Mouse (Mus musculus): ENCODE data around the gene Gm11595. TPM values are rescaled to one million over a fixed set of nuclear protein-coding genes. Genes with fewer than 3 reads are reported as not detected.

Gene Gm11595
- polyA plus RNA-seq, 1 experiment from 2014 or later = not detected

GRCm38 (mm10) chr11:99780604-99781003 is 7.9 kb upstream of the Gm11595 start, which contains the start of gene Krtap4-8:
Krtap4-8 (minus strand) TSS chr11:99780704.
- no peaks in the 10 kb centered on the region for H3K9me3 ChIP-seq (ENCODE audit: control insufficient read depth, low read length)
- DNase-seq (ENCODE audit: low spot score) = no peak
- H3K4me3 ChIP-seq (ENCODE audit: low read depth, low read length) = no peak within 1 kb of the TSS
- H3K4me1 ChIP-seq (replicated peaks; ENCODE audit: control insufficient read depth, insufficient read depth) = no peaks in the 10 kb centered on the region
- no peak within 1 kb of the TSS for H3K27ac ChIP-seq (replicated peaks)
- 95% methylated on average over 2 of the region's 2 CpGs for WGBS
- no peak for ATAC-seq (ENCODE audit: low FRiP score, low TSS enrichment)
- H3K9ac ChIP-seq (ENCODE audit: low read length) = no peak within 1 kb of the TSS
- H3K4me2 ChIP-seq (replicated peaks; ENCODE audit: low read depth) = no peak within 1 kb of the TSS
- H3K36me3 ChIP-seq (ENCODE audit: control insufficient read depth, insufficient read depth, low read length) = no peaks in the 10 kb centered on the region
- no peak for TF ChIP-seq EP300 (optimal IDR thresholded peaks at IDR 0.05)
- no peaks in the 10 kb centered on the region for H3K27me3 ChIP-seq (ENCODE audit: control insufficient read depth, insufficient read depth, low read length)

DNA sequence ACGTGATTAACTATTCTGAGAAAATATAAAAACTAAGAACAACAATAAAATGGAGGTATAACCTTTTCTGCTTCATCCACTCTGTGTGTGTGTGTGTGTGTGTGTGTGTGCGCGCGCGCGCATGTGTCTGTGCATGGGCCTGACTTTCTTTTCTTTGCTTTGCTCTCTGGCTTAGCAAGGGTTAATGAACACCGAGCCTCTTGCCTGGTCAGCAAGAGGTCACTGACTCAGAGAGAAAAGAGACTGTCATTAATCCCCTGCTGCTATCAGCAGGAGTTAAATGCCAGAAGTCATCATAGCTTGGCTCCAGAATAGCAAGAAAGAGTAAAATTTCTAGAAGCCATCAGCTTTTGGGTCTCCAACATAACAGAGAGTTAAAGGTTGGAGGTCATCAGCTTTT is 5.7 kb upstream of the Gm11595 start:
- no peaks in the 10 kb centered on the region for H3K27me3 ChIP-seq (ENCODE audit: control insufficient read depth, insufficient read depth, low read length)
- no peaks in the 10 kb centered on the region for H3K36me3 ChIP-seq (ENCODE audit: control insufficient read depth, insufficient read depth, low read length)
- H3K4me1 ChIP-seq (replicated peaks; ENCODE audit: control insufficient read depth, insufficient read depth) = no peaks in the 10 kb centered on the region
- H3K27ac ChIP-seq (replicated peaks) = no peak overlapping the region
- DNase-seq (ENCODE audit: low spot score) (no peak), ATAC-seq (ENCODE audit: low FRiP score, low TSS enrichment) (no peak)
- no peak for TF ChIP-seq EP300 (optimal IDR thresholded peaks at IDR 0.05)
- TF ChIP-seq CTCF (IDR thresholded peaks at IDR 0.05; ENCODE audit: low read depth) = no peak
- H3K9me3 ChIP-seq (ENCODE audit: control insufficient read depth, low read length) = no peaks in the 10 kb centered on the region
- H3K4me2 ChIP-seq (replicated peaks; ENCODE audit: low read depth) = no peak overlapping the region
- no peak overlapping the region for H3K9ac ChIP-seq (ENCODE audit: low read length)
- WGBS = 58% methylated on average over 7 of the region's 7 CpGs
- no peak overlapping the region for H3K4me3 ChIP-seq (ENCODE audit: low read depth, low read length)

GRCm38 (mm10) chr11:99768410-99768809 is 4.3 kb downstream of the Gm11595 start:
- TF ChIP-seq CTCF (IDR thresholded peaks at IDR 0.05; ENCODE audit: low read depth) = no peak

GRCm38 (mm10) chr11:99758877-99759276 is 13.8 kb downstream of the Gm11595 start:
- Histone ChIP-seq H3K4me1 (replicated peaks; ENCODE audit: control insufficient read depth, insufficient read depth) (no peaks in the 10 kb centered on the region), H3K9me3 (ENCODE audit: control insufficient read depth, low read length) (no peaks in the 10 kb centered on the region), H3K27me3 (ENCODE audit: control insufficient read depth, insufficient read depth, low read length) (no peaks in the 10 kb centered on the region), H3K27ac (replicated peaks) (no peak overlapping the region), H3K36me3 (ENCODE audit: control insufficient read depth, insufficient read depth, low read length) (no peaks in the 10 kb centered on the region), H3K4me2 (replicated peaks; ENCODE audit: low read depth) (no peak overlapping the region), H3K9ac (ENCODE audit: low read length) (no peak overlapping the region), H3K4me3 (ENCODE audit: low read depth, low read length) (no peak overlapping the region)
- TF ChIP-seq CTCF (IDR thresholded peaks at IDR 0.05; ENCODE audit: low read depth) = no peak
- TF ChIP-seq EP300 (optimal IDR thresholded peaks at IDR 0.05) = no peak
- WGBS = 96% methylated on average over 1 of the region's 1 CpGs
- ATAC-seq (ENCODE audit: low FRiP score, low TSS enrichment) (no peak), DNase-seq (ENCODE audit: low spot score) (no peak)

More at GRCm38 (mm10) chr11:99768410-99768809, 4.3 kb downstream of the Gm11595 start:
- Histone ChIP-seq H3K27ac (replicated peaks) (no peak overlapping the region), H3K4me3 (ENCODE audit: low read depth, low read length) (no peak overlapping the region), H3K27me3 (ENCODE audit: control insufficient read depth, insufficient read depth, low read length) (no peaks in the 10 kb centered on the region), H3K4me1 (replicated peaks; ENCODE audit: control insufficient read depth, insufficient read depth) (no peaks in the 10 kb centered on the region), H3K36me3 (ENCODE audit: control insufficient read depth, insufficient read depth, low read length) (no peaks in the 10 kb centered on the region), H3K4me2 (replicated peaks; ENCODE audit: low read depth) (no peak overlapping the region), H3K9me3 (ENCODE audit: control insufficient read depth, low read length) (no peaks in the 10 kb centered on the region), H3K9ac (ENCODE audit: low read length) (no peak overlapping the region)
- DNase-seq (ENCODE audit: low spot score) (no peak), ATAC-seq (ENCODE audit: low FRiP score, low TSS enrichment) (no peak)
- 62% methylated on average over 2 of the region's 2 CpGs for WGBS

GRCm38 (mm10) chr11:99743985-99744384 is 28.7 kb downstream of the Gm11595 start:
- Histone ChIP-seq H3K4me2 (replicated peaks; ENCODE audit: low read depth) (no peak overlapping the region), H3K4me3 (ENCODE audit: low read depth, low read length) (no peak overlapping the region), H3K9me3 (ENCODE audit: control insufficient read depth, low read length) (no peaks in the 10 kb centered on the region), H3K27ac (replicated peaks) (no peak overlapping the region), H3K9ac (ENCODE audit: low read length) (no peak overlapping the region), H3K27me3 (ENCODE audit: control insufficient read depth, insufficient read depth, low read length) (no peaks in the 10 kb centered on the region), H3K4me1 (replicated peaks; ENCODE audit: control insufficient read depth, insufficient read depth) (no peaks in the 10 kb centered on the region), H3K36me3 (ENCODE audit: control insufficient read depth, insufficient read depth, low read length) (no peaks in the 10 kb centered on the region)
- TF ChIP-seq CTCF (IDR thresholded peaks at IDR 0.05; ENCODE audit: low read depth) = no peak
- no peak for TF ChIP-seq EP300 (optimal IDR thresholded peaks at IDR 0.05)
- DNase-seq (ENCODE audit: low spot score) (no peak), ATAC-seq (ENCODE audit: low FRiP score, low TSS enrichment) (no peak)
- WGBS = 75% methylated on average over 3 of the region's 3 CpGs

- ATAC-seq (ENCODE audit: low FRiP score, low TSS enrichment) (no peak), DNase-seq (ENCODE audit: low spot score) (no peak)
- H3K9ac ChIP-seq (ENCODE audit: low read length) = no peak within 1 kb of the TSS
- no peaks in the 10 kb centered on the region for H3K4me1 ChIP-seq (replicated peaks; ENCODE audit: control insufficient read depth, insufficient read depth)
- no peak within 1 kb of the TSS for H3K27ac ChIP-seq (replicated peaks)
- no peaks in the 10 kb centered on the region for H3K9me3 ChIP-seq (ENCODE audit: control insufficient read depth, low read length)
- H3K27me3 ChIP-seq (ENCODE audit: control insufficient read depth, insufficient read depth, low read length) = no peaks in the 10 kb centered on the region
- 49% methylated on average over 2 of the region's 2 CpGs for WGBS
- TF ChIP-seq CTCF (IDR thresholded peaks at IDR 0.05; ENCODE audit: low read depth) (no peak), EP300 (optimal IDR thresholded peaks at IDR 0.05) (no peak)
- no peak within 1 kb of the TSS for H3K4me3 ChIP-seq (ENCODE audit: low read depth, low read length)
- H3K4me2 ChIP-seq (replicated peaks; ENCODE audit: low read depth) = no peak within 1 kb of the TSS
- no peaks in the 10 kb centered on the region for H3K36me3 ChIP-seq (ENCODE audit: control insufficient read depth, insufficient read depth, low read length)
Measured at GRCm38 (mm10) chr11:99734190-99734589, 38.5 kb downstream of the Gm11595 start, which contains the start of gene Gm14180. Gm14180 (minus strand) TSS chr11:99734290.
